Mouse (Mus musculus): ENCODE data around the gene Sh3gl2.

- no peak for TF ChIP-seq CTCF (IDR thresholded peaks at IDR 0.05; ENCODE audit: low read depth, low read length)
- no peak for TF ChIP-seq GATA2 (IDR thresholded peaks at IDR 0.05; ENCODE audit: borderline replicate concordance, low read depth, low read length)
These were observed 200.3 kb downstream of the Sh3gl2 start for GRCm38 (mm10) chr4:85405276-85405675.
